Mouse (Mus musculus): ENCODE measurements around the gene Dpep3.

- TF ChIP-seq CTCF (IDR thresholded peaks at IDR 0.05), result no peak
- TF ChIP-seq EP300 (IDR thresholded peaks at IDR 0.05; ENCODE audit: insufficient read depth, low read depth, low read length), result no peak
- no peak for TF ChIP-seq POLR2A (IDR thresholded peaks at IDR 0.05; ENCODE audit: insufficient read depth, low read depth, low read length)
Observed at GRCm38 (mm10) chr8:105925123-105925522, 54.1 kb downstream of the Dpep3 start.
